Mouse (Mus musculus) hindbrain, embryonic 13.5 days (tissue): ENCODE data around the gene Stra6. TPM values are rescaled to one million over a fixed set of nuclear protein-coding genes. Genes with fewer than 3 reads are reported as not detected.

ENCODE experiments used
- ATAC-seq: fragments of 200-750 bp; cut with Nextera tagmentation; 2 replicates; pipeline ENCODE4 v1.8.0; 2017; ENCODE audit warnings: moderate TSS enrichment; ENCODE audit not compliant: low FRiP score
- H3K27ac ChIP-seq: fragments of 300-500 bp; sonication (generic); 2 replicates; pipeline ENCODE4 v1.5.1; 2015; ENCODE audit warnings: inconsistent platforms, mild to moderate bottlenecking, moderate library complexity
- H3K27me3 ChIP-seq: fragments of 300-500 bp; sonication (generic); 2 replicates; pipeline ENCODE4 v1.6.1; 2015; ENCODE audit warnings: mild to moderate bottlenecking, inconsistent platforms
- H3K36me3 ChIP-seq: fragments of 300-500 bp; sonication (generic); 2 replicates; pipeline ENCODE4 v1.6.1; 2015; ENCODE audit warnings: mild to moderate bottlenecking, inconsistent platforms
- H3K4me1 ChIP-seq: fragments of 300-500 bp; sonication (generic); replicated peaks from 2 replicates; pipeline ENCODE4 v1.6.1; 2015; ENCODE audit warnings: inconsistent platforms
- H3K4me2 ChIP-seq: fragments of 300-500 bp; sonication (generic); 2 replicates; pipeline ENCODE4 v1.6.1; 2015; ENCODE audit warnings: inconsistent platforms, mild to moderate bottlenecking, moderate library complexity
- H3K4me3 ChIP-seq: fragments of 300-500 bp; sonication (generic); 2 replicates; pipeline ENCODE4 v1.5.1; 2015; ENCODE audit warnings: mild to moderate bottlenecking, inconsistent platforms
- H3K9ac ChIP-seq: fragments of 300-500 bp; sonication (generic); 2 replicates; pipeline ENCODE4 v1.6.1; 2015; ENCODE audit warnings: mild to moderate bottlenecking, inconsistent platforms
- H3K9me3 ChIP-seq: fragments of 300-500 bp; sonication (generic); 2 replicates; pipeline ENCODE4 v1.6.1; 2016; ENCODE audit warnings: inconsistent platforms
- WGBS: fragments of 180-500 bp; shearing (Covaris S2); methylation state at CpG from one replicate; pipeline ENCODE4 v1.1.7; 2015; 5-methylcytosine and 5-hydroxymethylcytosine counted together
- polyA plus RNA-seq: library from polyadenylated mRNA; unstranded; fragments of >200 nt; fragmentation: Nextera tagmentation; extraction: Ambion mirVana; gene quantifications from 2 replicates; pipeline ENCODE4 v1.2.1, GENCODE M21; 2015

The Stra6 gene
- polyA plus RNA-seq, 1 experiment from 2014 or later = 20.1 TPM

- ATAC-seq = no peak
- WGBS = 45% methylated on average over 3 of the region's 3 CpGs
- H3K4me3 ChIP-seq = no peak overlapping the region
Measured at GRCm38 (mm10) chr9:58125085-58125484, 61.5 kb downstream of the Stra6 start.

DNA sequence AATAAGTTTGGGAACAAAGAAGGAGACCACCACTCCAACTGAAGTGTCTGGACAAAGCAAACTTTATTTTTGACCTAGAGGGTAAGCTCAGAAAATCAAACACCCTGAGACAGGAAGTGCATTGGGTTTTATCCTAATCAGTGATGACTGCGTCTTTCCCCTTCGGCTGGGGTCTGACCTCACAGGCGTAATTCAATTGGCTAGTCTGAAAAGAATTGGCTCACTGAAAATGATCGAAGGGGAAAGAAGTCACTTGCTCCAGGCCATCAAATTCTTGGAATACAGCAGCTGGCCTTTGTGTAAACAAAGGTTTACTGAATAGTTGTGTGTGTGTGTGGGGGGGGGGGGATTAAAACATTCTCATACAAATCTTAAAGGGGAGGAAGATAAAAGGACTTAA lies 62.2 kb downstream of the Stra6 start:
- 41% methylated on average over 4 of the region's 4 CpGs for WGBS
- no peak for ATAC-seq
- peaks cover 78% of the 10 kb centered on the region for H3K27me3 ChIP-seq

More at GRCm38 (mm10) chr9:58125085-58125484, 61.5 kb downstream of the Stra6 start:
- Histone ChIP-seq H3K36me3 (no peaks in the 10 kb centered on the region), H3K9ac (no peak overlapping the region), H3K4me2 (no peak overlapping the region), H3K9me3 (no peaks in the 10 kb centered on the region), H3K27ac (no peak overlapping the region), H3K4me1 (peaks cover 26% of the 10 kb centered on the region), H3K27me3 (peaks cover 72% of the 10 kb centered on the region)

GRCm38 (mm10) chr9:58128926-58129413 lies 65.4 kb downstream of the Stra6 start:
- peaks cover 81% of the 10 kb centered on the region for H3K27me3 ChIP-seq
- no peaks in the 10 kb centered on the region for H3K36me3 ChIP-seq
- H3K4me1 ChIP-seq = peaks cover 44% of the 10 kb centered on the region
- ATAC-seq = 0 out of 2 replicates have a peak, but pooled peaks have one; percentile 25
- H3K9me3 ChIP-seq = no peaks in the 10 kb centered on the region
- no peak overlapping the region for H3K4me3 ChIP-seq
- WGBS = 3% methylated on average over 13 of the region's 13 CpGs
- H3K4me2 ChIP-seq = peak overlapping the region; percentile 15
- 0 out of 2 replicates have a peak overlapping the region, but pooled peaks have one; percentile 18 for H3K27ac ChIP-seq
- H3K9ac ChIP-seq = no peak overlapping the region; the same call in 1 of the 2 replicates

More for the DNA sequence above, 62.2 kb downstream of the Stra6 start:
- H3K4me1 ChIP-seq = peaks cover 27% of the 10 kb centered on the region
- H3K9ac ChIP-seq = no peak overlapping the region
- no peak overlapping the region for H3K4me2 ChIP-seq
- H3K27ac ChIP-seq = no peak overlapping the region
- no peaks in the 10 kb centered on the region for H3K36me3 ChIP-seq
- H3K4me3 ChIP-seq = no peak overlapping the region
- H3K9me3 ChIP-seq = no peaks in the 10 kb centered on the region

DNA sequence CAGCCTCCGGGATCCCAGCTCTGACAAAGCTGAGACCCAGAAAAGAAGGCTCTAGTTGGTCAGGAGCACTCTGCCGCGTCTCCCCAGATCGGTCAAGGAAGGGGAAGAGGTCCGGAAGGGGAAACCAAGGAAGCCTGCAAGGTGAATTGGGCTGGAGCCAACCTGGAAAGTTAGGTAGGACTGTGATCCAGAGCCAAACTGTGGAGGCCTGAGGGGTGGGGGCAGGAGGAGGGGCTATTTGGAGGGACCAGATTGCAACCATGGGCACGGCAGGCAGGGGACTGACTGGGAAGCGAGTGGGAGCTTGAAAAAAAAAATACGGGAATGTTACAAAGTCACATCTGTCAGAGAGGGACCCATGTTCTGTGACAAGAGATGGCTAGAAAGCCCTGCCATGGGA lies 65.9 kb downstream of the Stra6 start:
- H3K4me2 ChIP-seq = peak overlapping the region; percentile 15

DNA sequence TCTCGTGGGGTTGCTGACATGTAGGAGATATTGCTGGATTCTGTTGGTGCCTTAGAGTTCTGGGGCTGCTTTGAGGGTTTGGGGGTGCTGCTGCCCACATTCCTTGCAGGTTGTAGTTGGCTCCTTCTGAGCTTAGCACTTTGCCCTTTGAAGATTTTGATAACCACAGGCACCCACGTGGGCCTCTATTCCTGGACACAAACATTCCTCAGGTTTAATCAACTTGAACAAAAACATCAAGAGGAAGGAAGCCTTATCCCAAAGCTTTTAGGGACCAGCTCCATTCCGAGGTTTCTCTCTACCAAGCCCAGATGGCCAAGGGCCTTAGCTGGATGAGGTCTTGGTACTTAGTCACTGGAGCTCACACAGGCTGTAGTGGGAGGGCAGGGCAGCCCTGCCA lies 67.3 kb downstream of the Stra6 start:
- no peak overlapping the region for H3K27ac ChIP-seq
- no peaks in the 10 kb centered on the region for H3K9me3 ChIP-seq
- no peak overlapping the region for H3K9ac ChIP-seq
- no peak for ATAC-seq
- no peak overlapping the region for H3K4me3 ChIP-seq
- no peaks in the 10 kb centered on the region for H3K36me3 ChIP-seq
- H3K4me2 ChIP-seq = no peak overlapping the region
- H3K4me1 ChIP-seq = peaks cover 59% of the 10 kb centered on the region
- WGBS = 38% methylated on average over 3 of the region's 3 CpGs
- peaks cover 71% of the 10 kb centered on the region for H3K27me3 ChIP-seq

More for the DNA sequence above, 65.9 kb downstream of the Stra6 start:
- no peak for ATAC-seq
- no peaks in the 10 kb centered on the region for H3K36me3 ChIP-seq
- peaks cover 75% of the 10 kb centered on the region for H3K27me3 ChIP-seq
- 0 out of 2 replicates have a peak overlapping the region, but pooled peaks have one; percentile 18 for H3K27ac ChIP-seq
- no peak overlapping the region for H3K4me3 ChIP-seq
- no peak overlapping the region; the same call in 1 of the 2 replicates for H3K9ac ChIP-seq
- no peaks in the 10 kb centered on the region for H3K9me3 ChIP-seq
- peaks cover 49% of the 10 kb centered on the region for H3K4me1 ChIP-seq
- WGBS = 10% methylated on average over 8 of the region's 8 CpGs

DNA sequence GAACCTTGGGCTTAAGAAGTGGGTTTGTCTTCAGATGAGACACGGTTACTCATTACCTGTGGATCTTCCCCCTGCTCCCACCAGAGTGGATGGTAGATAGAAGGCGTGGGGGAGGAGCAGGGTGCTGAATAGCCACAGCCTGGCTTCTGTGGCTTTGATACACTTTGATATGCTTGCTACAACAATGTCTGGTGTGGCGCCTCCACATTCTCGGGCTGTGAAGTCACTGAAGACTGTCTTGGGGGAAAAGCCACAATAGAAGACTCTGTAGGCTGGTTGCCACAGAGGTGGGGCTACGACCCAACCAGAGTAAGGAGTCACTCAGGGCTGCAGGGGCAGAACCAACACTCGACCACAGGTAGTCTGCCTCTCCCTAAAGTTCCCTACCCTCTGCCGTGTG lies 68.1 kb downstream of the Stra6 start:
- H3K9me3 ChIP-seq = no peaks in the 10 kb centered on the region
- H3K36me3 ChIP-seq = no peaks in the 10 kb centered on the region
- ATAC-seq = no peak
- 68% methylated on average over 7 of the region's 7 CpGs for WGBS
- H3K27ac ChIP-seq = no peak overlapping the region
- no peak overlapping the region for H3K4me2 ChIP-seq
- H3K4me3 ChIP-seq = no peak overlapping the region
- no peak overlapping the region for H3K9ac ChIP-seq
- peaks cover 74% of the 10 kb centered on the region for H3K27me3 ChIP-seq
- peaks cover 61% of the 10 kb centered on the region for H3K4me1 ChIP-seq

GRCm38 (mm10) chr9:58133893-58134884 lies 70.6 kb downstream of the Stra6 start:
- no peaks in the 10 kb centered on the region for H3K36me3 ChIP-seq
- H3K27ac ChIP-seq = peak overlapping the region; percentile 44
- H3K4me2 ChIP-seq = 0 out of 2 replicates have a peak overlapping the region, but pooled peaks have one; percentile 19
- no peak; the same call in 1 of the 2 replicates for ATAC-seq
- H3K4me3 ChIP-seq = no peak overlapping the region
- no peaks in the 10 kb centered on the region for H3K9me3 ChIP-seq
- peaks cover 54% of the 10 kb centered on the region for H3K4me1 ChIP-seq
- no peak overlapping the region for H3K9ac ChIP-seq
- H3K27me3 ChIP-seq = peaks cover 59% of the 10 kb centered on the region
- WGBS = 14% methylated on average over 15 of the region's 17 CpGs

- no peak for ATAC-seq
- H3K27ac ChIP-seq = no peak overlapping the region
- H3K27me3 ChIP-seq = peaks cover 55% of the 10 kb centered on the region
- peak overlapping the region; percentile 21; the same call in 1 of the 2 replicates for H3K4me2 ChIP-seq
- H3K4me3 ChIP-seq = no peak overlapping the region
- peaks cover 50% of the 10 kb centered on the region for H3K4me1 ChIP-seq
- no peaks in the 10 kb centered on the region for H3K36me3 ChIP-seq
- H3K9ac ChIP-seq = no peak overlapping the region
- WGBS = 33% methylated on average over 7 of the region's 7 CpGs
- H3K9me3 ChIP-seq = no peaks in the 10 kb centered on the region
Measured at GRCm38 (mm10) chr9:58134906-58135305, 71.3 kb downstream of the Stra6 start.

GRCm38 (mm10) chr9:58135921-58136321 lies 72.3 kb downstream of the Stra6 start:
- H3K27me3 ChIP-seq = peaks cover 55% of the 10 kb centered on the region
- no peak overlapping the region for H3K4me2 ChIP-seq
- no peak overlapping the region for H3K27ac ChIP-seq
- H3K4me3 ChIP-seq = no peak overlapping the region
- H3K9me3 ChIP-seq = no peaks in the 10 kb centered on the region
- 56% methylated on average over 2 of the region's 2 CpGs for WGBS
- H3K4me1 ChIP-seq = peaks cover 58% of the 10 kb centered on the region
- H3K9ac ChIP-seq = 0 out of 2 replicates have a peak overlapping the region, but pooled peaks have one; percentile 1
- ATAC-seq = no peak
- no peaks in the 10 kb centered on the region for H3K36me3 ChIP-seq

GRCm38 (mm10) chr9:58139947-58140346 lies 76.4 kb downstream of the Stra6 start:
- Histone ChIP-seq H3K27ac (no peak overlapping the region), H3K36me3 (no peaks in the 10 kb centered on the region), H3K4me2 (no peak overlapping the region), H3K4me1 (peaks cover 42% of the 10 kb centered on the region), H3K9ac (no peak overlapping the region), H3K9me3 (no peaks in the 10 kb centered on the region), H3K27me3 (peaks cover 39% of the 10 kb centered on the region), H3K4me3 (no peak overlapping the region)
- 32% methylated on average over 6 of the region's 6 CpGs for WGBS
- no peak for ATAC-seq

DNA sequence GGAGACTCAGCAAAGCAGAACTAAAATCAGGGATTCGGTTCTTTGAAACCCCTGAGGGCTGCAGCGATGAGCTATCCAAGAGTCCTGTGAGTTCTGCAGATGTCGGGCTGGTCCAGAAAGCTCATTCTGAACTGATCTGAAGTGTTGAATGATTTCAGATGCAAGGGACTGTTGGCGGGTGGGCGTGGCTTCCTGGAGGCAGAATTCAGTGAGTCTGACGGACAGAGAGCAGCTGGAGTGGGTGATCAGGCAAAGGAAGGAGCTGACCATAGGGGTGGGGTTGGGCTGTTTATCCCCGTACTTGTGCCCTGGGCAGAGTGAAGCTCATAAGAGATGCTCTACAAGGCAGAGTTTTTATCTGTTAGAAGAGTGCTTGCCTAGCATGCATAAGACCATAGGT lies 79.8 kb downstream of the Stra6 start:
- H3K27me3 ChIP-seq = peaks cover 26% of the 10 kb centered on the region; the same call in 1 of the 2 replicates
- H3K27ac ChIP-seq = no peak overlapping the region
- no peaks in the 10 kb centered on the region for H3K36me3 ChIP-seq
- no peak overlapping the region for H3K4me3 ChIP-seq
- no peak for ATAC-seq
- WGBS = 42% methylated on average over 7 of the region's 7 CpGs
- H3K4me1 ChIP-seq = peaks cover 25% of the 10 kb centered on the region
- H3K9me3 ChIP-seq = no peaks in the 10 kb centered on the region
- H3K9ac ChIP-seq = no peak overlapping the region
- H3K4me2 ChIP-seq = no peak overlapping the region

GRCm38 (mm10) chr9:58144664-58145063 lies 81.1 kb downstream of the Stra6 start:
- Histone ChIP-seq H3K27ac (no peak overlapping the region), H3K9ac (no peak overlapping the region), H3K9me3 (no peaks in the 10 kb centered on the region), H3K4me2 (no peak overlapping the region), H3K36me3 (no peaks in the 10 kb centered on the region), H3K27me3 (peaks cover 26% of the 10 kb centered on the region; the same call in 1 of the 2 replicates), H3K4me1 (peaks cover 23% of the 10 kb centered on the region), H3K4me3 (no peak overlapping the region)
- 46% methylated on average over 1 of the region's 1 CpGs for WGBS
- ATAC-seq = no peak
